Mouse (Mus musculus) bone marrow, adult 2 months (tissue): Measurements from ENCODE around the gene Sigmar1.

Experiments
- CTCF ChIP-seq: fragments of 200-500 bp; IDR thresholded peaks from 2 replicates; pipeline ENCODE4 v1.5.1; 2011; ENCODE audit warnings: low read length, control low read depth; ENCODE audit not compliant: control insufficient read depth, insufficient read depth
- POLR2A ChIP-seq: fragments of 200-500 bp; IDR thresholded peaks from 2 replicates; pipeline ENCODE4 v1.6.1; 2011; ENCODE audit warnings: low read depth, mild to moderate bottlenecking, control low read depth, low read length, borderline replicate concordance; ENCODE audit not compliant: control insufficient read depth

- TF ChIP-seq CTCF, result peak; percentile 79
- TF ChIP-seq POLR2A, result peak; percentile 80; the same call in 1 of the 2 replicates
Observed at GRCm38 (mm10) chr4:41755338-41756305, at the start of gene Sigmar1.
